Mouse (Mus musculus): ENCODE measurements around the gene Tra2a.

Tra2a gene

GRCm38 (mm10) chr6:49233356-49233755 lies 30.5 kb downstream of the Tra2a start:
- no peak for ATAC-seq (ENCODE audit: low TSS enrichment)

DNA sequence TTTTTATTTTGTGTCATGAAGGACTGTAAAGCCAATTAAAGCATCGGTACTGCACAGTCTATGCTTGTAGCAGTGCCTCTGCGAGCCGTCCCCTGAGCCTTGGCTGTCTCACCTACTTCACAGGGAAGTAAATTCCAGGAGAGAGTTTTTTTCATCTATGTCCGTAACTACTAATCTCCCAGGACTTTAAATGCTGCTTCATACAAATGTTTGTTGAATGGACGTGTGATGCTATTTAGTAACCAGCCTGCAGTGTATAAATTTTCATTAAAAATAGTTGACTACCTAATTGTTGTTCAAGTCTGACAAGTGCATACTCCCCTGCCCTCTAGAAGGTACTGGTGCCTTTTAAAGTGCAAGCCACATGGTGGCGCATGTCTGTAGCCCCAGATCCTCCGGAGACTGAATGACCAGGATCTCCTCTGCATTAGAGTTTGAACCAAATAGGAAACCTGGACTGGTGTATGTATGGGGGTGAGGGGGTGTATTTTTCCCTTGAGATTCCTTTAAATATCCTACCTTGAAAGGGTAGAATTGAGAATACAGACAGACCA lies 35.6 kb downstream of the Tra2a start:
- ATAC-seq (ENCODE audit: low TSS enrichment), result peak; percentile 73

- no peak for ATAC-seq (ENCODE audit: low TSS enrichment)
Measured at GRCm38 (mm10) chr6:49227184-49227735, 36.6 kb downstream of the Tra2a start.

- no peak for ATAC-seq (ENCODE audit: low TSS enrichment)
Measured at GRCm38 (mm10) chr6:49225728-49226123, 38.1 kb downstream of the Tra2a start.

- ATAC-seq (ENCODE audit: low TSS enrichment), result no peak
Measured at GRCm38 (mm10) chr6:49224923-49225727, 38.7 kb downstream of the Tra2a start.

GRCm38 (mm10) chr6:49221906-49222305 lies 41.9 kb downstream of the Tra2a start:
- ATAC-seq (ENCODE audit: low TSS enrichment), result no peak

DNA sequence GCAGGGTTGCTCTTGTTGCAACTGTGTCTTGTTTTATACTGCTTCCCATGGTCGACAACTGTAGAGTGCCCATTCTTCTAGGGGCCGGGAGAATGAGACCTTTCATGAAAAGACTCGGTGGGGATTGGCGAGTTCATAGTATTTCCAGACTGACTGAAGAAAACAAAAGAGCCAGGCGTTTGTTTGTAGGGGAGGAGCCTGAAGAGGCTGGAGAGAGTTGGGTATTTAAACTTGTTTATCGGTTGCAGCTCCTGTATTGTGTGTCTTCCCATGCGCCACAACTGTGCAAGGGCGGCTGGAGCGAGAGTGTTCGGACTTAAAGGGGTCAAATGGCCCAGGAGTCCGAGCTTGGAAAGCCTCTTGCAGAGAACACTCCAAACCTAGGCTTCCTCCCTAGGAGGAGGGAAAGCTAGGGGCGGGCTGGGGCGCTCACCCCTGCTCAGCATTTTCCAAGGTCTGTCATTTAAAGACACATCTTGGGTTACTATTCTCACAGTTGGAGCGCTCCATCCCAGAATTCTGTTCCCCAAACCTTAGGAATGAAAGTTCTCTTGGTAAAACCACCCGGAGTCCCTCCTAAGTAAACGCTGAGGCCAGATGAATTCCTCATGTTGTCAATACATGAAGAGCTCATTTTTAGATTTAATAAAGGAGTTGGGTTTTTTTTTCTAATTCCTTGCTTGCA lies 43.8 kb downstream of the Tra2a start:
- ATAC-seq (ENCODE audit: low TSS enrichment), result no peak

- no peak for ATAC-seq (ENCODE audit: low TSS enrichment)
Measured at GRCm38 (mm10) chr6:49219001-49219560, 44.8 kb downstream of the Tra2a start.

GRCm38 (mm10) chr6:49218275-49218802 lies 45.5 kb downstream of the Tra2a start:
- ATAC-seq (ENCODE audit: low TSS enrichment), result no peak

DNA sequence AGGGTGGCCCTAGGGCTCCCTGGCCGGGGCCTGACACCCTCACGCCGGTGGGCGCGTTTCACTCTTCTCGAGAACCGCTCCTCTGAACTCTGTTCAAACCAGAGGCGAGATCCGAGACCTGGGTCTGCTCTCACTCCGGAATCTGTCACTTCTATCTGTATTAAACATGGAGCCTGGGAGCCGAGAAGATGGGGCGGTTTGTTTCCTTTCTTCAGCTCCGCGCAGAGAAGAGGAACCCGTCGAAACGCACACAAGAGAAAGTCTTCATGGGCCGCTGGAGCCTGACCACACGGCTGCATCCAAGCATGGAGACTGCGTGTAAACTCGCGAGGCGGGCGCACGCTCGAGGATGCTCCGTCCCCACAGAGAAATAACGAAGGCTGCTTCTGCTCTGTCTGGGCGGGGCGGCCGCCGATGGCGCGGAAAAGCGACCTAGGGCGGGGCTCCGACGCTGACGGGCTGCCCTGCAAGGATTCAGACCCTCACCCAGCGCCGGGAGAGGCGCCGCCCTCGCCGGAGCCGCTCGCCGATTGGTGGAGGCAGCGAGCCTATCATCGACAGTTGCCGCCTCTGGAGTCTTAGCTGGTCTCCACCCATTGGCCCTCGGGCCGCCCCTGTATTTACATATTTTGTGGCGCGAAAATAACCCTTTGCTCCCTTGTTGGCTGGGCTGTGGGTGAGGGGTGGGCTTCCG lies 46.1 kb downstream of the Tra2a start:
- ATAC-seq (ENCODE audit: low TSS enrichment), result no peak

DNA sequence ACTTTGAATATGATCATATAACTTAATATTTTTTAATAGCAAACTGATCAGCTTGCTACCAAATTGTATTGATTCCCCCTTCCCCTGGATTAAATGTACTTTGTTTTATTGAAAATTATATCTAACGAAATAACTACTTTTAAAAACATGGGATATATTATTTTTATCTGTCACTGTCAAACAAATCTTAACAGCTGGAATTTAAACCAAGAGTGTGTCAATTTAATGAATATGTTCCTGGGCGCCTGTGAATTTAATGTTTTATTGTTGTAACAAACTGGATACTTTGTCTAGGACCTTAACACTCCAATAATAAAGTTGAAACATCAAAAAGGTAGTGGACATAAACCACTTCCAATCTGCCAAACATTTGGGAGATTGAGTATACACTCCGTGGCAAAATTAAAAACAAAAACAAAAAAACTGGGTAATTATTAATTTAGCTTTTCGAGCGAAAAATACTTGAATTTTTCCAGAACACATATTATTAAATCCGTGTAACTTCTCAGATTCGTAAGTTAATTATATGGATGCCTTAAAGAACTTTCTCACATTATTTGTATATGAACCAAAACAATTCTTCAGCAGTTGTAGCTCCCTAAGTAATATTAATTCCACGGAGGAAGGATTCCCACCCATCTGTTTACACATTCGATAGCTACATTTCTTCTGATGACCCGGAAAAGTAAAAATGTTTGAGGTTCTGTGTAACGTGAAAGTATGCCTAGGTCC lies 46.9 kb downstream of the Tra2a start:
- no peak for ATAC-seq (ENCODE audit: low TSS enrichment)

DNA sequence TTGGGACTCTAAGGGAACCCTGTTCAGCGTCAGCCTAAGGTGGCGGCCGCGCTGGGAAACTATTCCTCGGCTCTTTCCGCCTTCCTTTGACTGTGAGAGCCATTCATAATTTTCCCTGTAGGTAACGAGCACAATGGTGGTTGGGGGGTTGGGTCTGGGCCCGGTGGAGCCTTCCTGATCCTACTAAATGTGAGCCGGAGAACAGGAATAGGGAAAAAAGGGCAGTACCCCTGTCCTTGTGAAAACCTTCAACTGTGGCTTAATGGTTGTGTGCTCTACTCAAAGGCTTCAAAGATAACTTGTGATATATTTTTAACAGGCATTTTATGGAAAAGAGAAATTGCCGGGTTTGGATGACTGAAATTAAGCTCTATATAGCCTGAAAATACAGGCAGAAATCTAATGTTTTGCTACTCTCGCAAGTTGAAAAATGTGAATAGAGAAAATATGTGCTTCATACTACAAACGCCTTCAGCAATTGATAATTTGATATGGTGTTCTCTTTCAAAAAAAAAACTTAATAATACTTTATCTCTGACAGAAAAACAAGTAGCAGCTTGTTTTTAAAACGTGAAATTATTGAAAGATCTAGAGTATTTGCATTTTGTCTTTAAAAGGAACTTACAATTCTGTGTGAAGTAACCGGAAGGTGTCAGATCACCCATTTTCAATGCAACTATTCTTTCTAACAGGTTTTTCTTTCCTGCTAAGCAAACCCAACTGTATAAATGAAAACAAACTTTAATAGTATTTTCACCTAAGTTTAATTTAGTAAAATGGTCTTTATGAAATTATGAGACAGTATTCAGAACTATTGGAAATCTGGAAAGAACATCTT lies 47.9 kb downstream of the Tra2a start:
- no peak for ATAC-seq (ENCODE audit: low TSS enrichment)

GRCm38 (mm10) chr6:49214928-49215747 lies 48.7 kb downstream of the Tra2a start, which contains the start of gene Igf2bp3:
Gene Igf2bp3 (minus strand): TSS chr6:49214957.
- ATAC-seq (ENCODE audit: low TSS enrichment), result no peak

- no peak for ATAC-seq (ENCODE audit: low TSS enrichment)
Measured at GRCm38 (mm10) chr6:49214086-49214927, 49.5 kb downstream of the Tra2a start.

DNA sequence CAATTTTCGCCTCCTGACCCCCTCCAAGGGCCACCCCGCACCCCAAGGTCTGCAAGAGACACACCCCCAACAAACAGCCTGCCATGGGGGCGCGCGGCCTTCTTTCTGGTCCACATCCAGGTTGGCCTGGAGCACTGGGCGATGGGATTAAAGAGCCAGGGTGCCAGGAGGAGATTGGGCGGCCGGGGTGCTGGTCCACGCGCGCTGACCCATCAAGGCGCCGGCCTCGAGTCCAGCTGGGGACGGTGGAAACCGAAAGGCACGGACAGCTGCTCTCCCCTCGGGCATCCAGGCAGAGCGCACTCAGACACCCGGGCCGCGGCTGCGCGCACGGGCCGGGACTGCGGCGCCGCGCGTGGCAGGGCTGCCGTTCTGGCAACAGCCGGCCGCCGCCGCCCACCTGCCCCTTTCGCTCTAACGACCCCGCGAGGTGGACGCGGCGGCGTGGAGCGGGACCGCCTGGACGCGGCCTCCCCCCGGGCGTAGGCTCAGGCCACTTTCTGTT lies 50.2 kb downstream of the Tra2a start:
- no peak for ATAC-seq (ENCODE audit: low TSS enrichment)

DNA sequence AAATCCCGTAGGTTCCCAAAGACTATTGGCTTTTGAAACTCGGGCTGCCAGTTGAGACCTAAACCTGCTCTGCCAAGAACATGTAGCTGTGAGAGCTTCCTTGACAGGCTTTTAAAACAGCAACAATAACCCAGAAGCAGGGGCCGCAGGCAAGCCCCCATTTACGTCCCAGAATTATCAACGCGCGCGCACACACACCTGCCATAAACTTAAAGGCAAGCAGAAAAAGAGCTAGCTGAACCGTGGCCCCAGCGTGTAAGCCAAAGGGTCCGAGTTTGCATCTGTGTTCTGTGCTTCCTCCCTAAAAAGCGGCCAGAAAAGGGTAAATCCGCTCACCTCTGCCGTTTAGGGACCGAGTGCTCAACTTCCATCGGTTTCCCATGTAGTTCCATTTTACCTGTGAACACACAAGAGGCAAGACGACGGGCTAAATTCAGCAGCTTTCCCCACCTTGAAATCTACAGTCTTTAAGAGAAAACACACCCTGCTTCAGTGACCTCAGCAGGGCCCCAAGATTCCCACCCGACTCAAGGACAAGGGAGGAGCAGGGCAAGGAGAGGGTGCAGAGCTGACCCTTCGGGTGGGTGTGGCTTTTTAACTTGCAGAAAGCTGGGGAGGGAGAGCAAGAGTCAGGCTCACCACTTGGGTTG lies 50.8 kb downstream of the Tra2a start:
- ATAC-seq (ENCODE audit: low TSS enrichment), result no peak

GRCm38 (mm10) chr6:49212141-49212540 lies 51.7 kb downstream of the Tra2a start:
- no peak for ATAC-seq (ENCODE audit: low TSS enrichment)
